Mouse (Mus musculus): Measurements from ENCODE around the gene Cit. TPM values are rescaled to one million over a fixed set of nuclear protein-coding genes. Genes with fewer than 3 reads are reported as not detected.

Gene Cit
- polyA plus RNA-seq, 1 experiment from 2014 or later = 25.3 TPM

DNA sequence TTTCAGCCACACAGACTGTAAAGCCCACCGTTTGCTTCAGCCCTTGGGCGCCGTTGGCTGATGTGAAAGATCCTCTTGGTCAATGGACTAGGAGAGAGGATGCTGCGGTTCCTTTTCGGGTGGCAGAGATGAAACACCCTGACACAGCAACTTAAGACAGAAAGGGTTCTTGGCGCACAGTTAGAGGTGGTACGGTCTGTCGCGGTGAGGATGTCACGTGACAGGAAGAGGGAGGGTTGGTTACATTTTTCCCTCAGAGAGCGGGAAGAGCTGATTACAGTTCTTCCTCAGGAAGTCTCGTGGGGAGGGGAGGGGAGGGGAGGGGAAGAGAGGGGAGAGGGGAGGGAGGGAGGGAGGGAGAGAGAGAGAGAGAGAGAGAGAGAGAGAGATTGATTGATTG is 192.7 kb downstream of the Cit start:
- Histone ChIP-seq H3K27me3 (ENCODE audit: control insufficient read depth, insufficient read depth, low read length) (no peaks in the 10 kb centered on the region), H3K27ac (replicated peaks; ENCODE audit: low read depth, low read length) (no peak overlapping the region), H3K36me3 (replicated peaks; ENCODE audit: control insufficient read depth, insufficient read depth, low read depth, low read length) (no peaks in the 10 kb centered on the region), H3K9ac (replicated peaks; ENCODE audit: low read length) (no peak overlapping the region), H3K9me3 (replicated peaks; ENCODE audit: control insufficient read depth, low read length) (no peaks in the 10 kb centered on the region), H3K4me2 (ENCODE audit: low read depth, low read length) (no peak overlapping the region), H3K4me3 (ENCODE audit: low read depth, low read length) (no peak overlapping the region), H3K4me1 (ENCODE audit: control insufficient read depth, insufficient read depth, low read length) (no peaks in the 10 kb centered on the region)
- DNase-seq (ENCODE audit: low spot score) (no peak), ATAC-seq (replicated peaks; ENCODE audit: insufficient number of reproducible peaks, low FRiP score, low TSS enrichment, low read depth) (no peak)
- 56% methylated on average over 11 of the region's 12 CpGs for WGBS

DNA sequence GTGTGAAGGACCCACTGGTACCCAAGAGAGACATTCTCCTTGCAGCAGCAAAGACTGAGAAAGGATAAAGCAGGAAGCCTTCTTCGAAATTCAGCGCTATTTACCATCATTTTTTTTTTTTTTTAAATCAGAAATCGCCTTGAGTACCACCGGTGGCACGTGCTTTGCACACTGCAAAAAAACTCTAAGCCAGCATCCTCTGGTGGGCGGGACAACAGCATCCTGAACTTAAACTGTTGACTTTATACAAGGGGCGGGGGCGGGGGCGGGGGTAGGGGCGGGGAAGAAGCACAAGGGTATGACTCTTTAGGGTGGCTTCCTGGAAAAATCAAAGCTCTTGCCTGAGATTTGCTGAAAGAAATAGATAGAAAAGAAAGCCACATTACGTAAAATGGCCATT is 194.6 kb downstream of the Cit start:
- Histone ChIP-seq H3K4me1 (ENCODE audit: control insufficient read depth, insufficient read depth, low read length) (no peaks in the 10 kb centered on the region), H3K27ac (replicated peaks; ENCODE audit: low read depth, low read length) (no peak overlapping the region), H3K9ac (replicated peaks; ENCODE audit: low read length) (no peak overlapping the region), H3K4me3 (ENCODE audit: low read depth, low read length) (no peak overlapping the region), H3K9me3 (replicated peaks; ENCODE audit: control insufficient read depth, low read length) (no peaks in the 10 kb centered on the region), H3K27me3 (ENCODE audit: control insufficient read depth, insufficient read depth, low read length) (no peaks in the 10 kb centered on the region), H3K36me3 (replicated peaks; ENCODE audit: control insufficient read depth, insufficient read depth, low read depth, low read length) (no peaks in the 10 kb centered on the region), H3K4me2 (ENCODE audit: low read depth, low read length) (no peak overlapping the region)
- ATAC-seq (replicated peaks; ENCODE audit: insufficient number of reproducible peaks, low FRiP score, low TSS enrichment, low read depth) = no peak
- 33% methylated on average over 11 of the region's 11 CpGs for WGBS
- DNase-seq (ENCODE audit: low spot score) = no peak

DNA sequence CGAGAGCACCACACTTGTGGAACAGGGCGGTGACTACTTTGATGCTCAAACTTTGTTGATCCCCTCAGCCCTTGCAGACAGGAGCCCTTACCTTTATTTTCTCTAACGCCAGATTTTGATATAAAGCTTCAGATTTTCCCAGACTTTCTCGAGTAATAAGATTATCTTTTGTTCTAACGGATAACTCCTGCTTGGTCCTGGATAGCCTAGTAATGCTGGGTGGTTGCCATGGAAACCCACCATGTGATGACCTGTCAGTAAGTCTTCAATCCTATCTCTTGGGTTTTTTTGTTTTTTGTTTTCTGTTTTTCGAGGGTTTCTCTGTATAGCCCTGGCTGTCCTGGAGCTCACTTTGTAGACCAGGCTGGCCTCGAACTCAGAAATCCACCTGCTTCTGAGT is 197.2 kb downstream of the Cit start:
- ATAC-seq (replicated peaks; ENCODE audit: insufficient number of reproducible peaks, low FRiP score, low TSS enrichment, low read depth) (no peak), DNase-seq (ENCODE audit: low spot score) (no peak)
- no peak overlapping the region for H3K4me2 ChIP-seq (ENCODE audit: low read depth, low read length)
- H3K4me3 ChIP-seq (ENCODE audit: low read depth, low read length) = no peak overlapping the region
- no peaks in the 10 kb centered on the region for H3K27me3 ChIP-seq (ENCODE audit: control insufficient read depth, insufficient read depth, low read length)
- no peak overlapping the region for H3K27ac ChIP-seq (replicated peaks; ENCODE audit: low read depth, low read length)
- no peak overlapping the region for H3K9ac ChIP-seq (replicated peaks; ENCODE audit: low read length)
- no peaks in the 10 kb centered on the region for H3K4me1 ChIP-seq (ENCODE audit: control insufficient read depth, insufficient read depth, low read length)
- H3K9me3 ChIP-seq (replicated peaks; ENCODE audit: control insufficient read depth, low read length) = no peaks in the 10 kb centered on the region
- WGBS = 80% methylated on average over 7 of the region's 7 CpGs
- no peaks in the 10 kb centered on the region for H3K36me3 ChIP-seq (replicated peaks; ENCODE audit: control insufficient read depth, insufficient read depth, low read depth, low read length)

- H3K36me3 ChIP-seq (replicated peaks; ENCODE audit: control insufficient read depth, insufficient read depth, low read depth, low read length) = no peaks in the 10 kb centered on the region
- no peaks in the 10 kb centered on the region for H3K4me1 ChIP-seq (ENCODE audit: control insufficient read depth, insufficient read depth, low read length)
- ATAC-seq (replicated peaks; ENCODE audit: insufficient number of reproducible peaks, low FRiP score, low TSS enrichment, low read depth) (no peak), DNase-seq (ENCODE audit: low spot score) (no peak)
- no peak overlapping the region for H3K27ac ChIP-seq (replicated peaks; ENCODE audit: low read depth, low read length)
- H3K4me2 ChIP-seq (ENCODE audit: low read depth, low read length) = no peak overlapping the region
- 83% methylated on average over 8 of the region's 8 CpGs for WGBS
- H3K9ac ChIP-seq (replicated peaks; ENCODE audit: low read length) = no peak overlapping the region
- no peaks in the 10 kb centered on the region for H3K27me3 ChIP-seq (ENCODE audit: control insufficient read depth, insufficient read depth, low read length)
- H3K9me3 ChIP-seq (replicated peaks; ENCODE audit: control insufficient read depth, low read length) = no peaks in the 10 kb centered on the region
- H3K4me3 ChIP-seq (ENCODE audit: low read depth, low read length) = no peak overlapping the region
Observed at GRCm38 (mm10) chr5:116045581-116045980, 200.5 kb downstream of the Cit start.

DNA sequence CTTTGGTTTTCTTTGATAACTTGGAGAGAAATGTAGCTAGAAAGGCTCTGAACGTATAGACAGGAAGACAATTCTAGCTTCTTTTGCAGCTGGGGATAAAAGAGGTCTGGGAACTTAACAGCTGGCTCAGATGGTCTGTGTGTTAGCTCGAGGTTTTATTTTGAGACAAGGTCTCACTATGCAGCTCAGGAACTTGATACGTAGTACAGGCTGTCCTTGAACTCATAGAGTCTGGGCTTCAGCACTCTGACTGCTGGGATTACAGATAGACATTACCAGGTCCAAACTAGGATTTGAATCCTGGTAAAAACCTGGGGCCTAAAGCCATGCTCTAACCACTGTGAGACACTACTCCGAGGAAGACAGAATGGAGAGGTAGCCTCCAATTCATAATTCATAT is 201.2 kb downstream of the Cit start:
- Histone ChIP-seq H3K4me1 (ENCODE audit: control insufficient read depth, insufficient read depth, low read length) (no peaks in the 10 kb centered on the region), H3K27me3 (ENCODE audit: control insufficient read depth, insufficient read depth, low read length) (no peaks in the 10 kb centered on the region), H3K36me3 (replicated peaks; ENCODE audit: control insufficient read depth, insufficient read depth, low read depth, low read length) (no peaks in the 10 kb centered on the region), H3K9ac (replicated peaks; ENCODE audit: low read length) (no peak overlapping the region), H3K9me3 (replicated peaks; ENCODE audit: control insufficient read depth, low read length) (no peaks in the 10 kb centered on the region), H3K27ac (replicated peaks; ENCODE audit: low read depth, low read length) (no peak overlapping the region), H3K4me2 (ENCODE audit: low read depth, low read length) (no peak overlapping the region), H3K4me3 (ENCODE audit: low read depth, low read length) (no peak overlapping the region)
- 79% methylated on average over 4 of the region's 4 CpGs for WGBS
- no peak for ATAC-seq (replicated peaks; ENCODE audit: insufficient number of reproducible peaks, low FRiP score, low TSS enrichment, low read depth)
- no peak for DNase-seq (ENCODE audit: low spot score)

GRCm38 (mm10) chr5:116048321-116048720 is 203.2 kb downstream of the Cit start:
- Histone ChIP-seq H3K4me2 (ENCODE audit: low read depth, low read length) (no peak overlapping the region), H3K4me1 (ENCODE audit: control insufficient read depth, insufficient read depth, low read length) (no peaks in the 10 kb centered on the region), H3K27me3 (ENCODE audit: control insufficient read depth, insufficient read depth, low read length) (no peaks in the 10 kb centered on the region), H3K36me3 (replicated peaks; ENCODE audit: control insufficient read depth, insufficient read depth, low read depth, low read length) (no peaks in the 10 kb centered on the region), H3K27ac (replicated peaks; ENCODE audit: low read depth, low read length) (no peak overlapping the region), H3K9ac (replicated peaks; ENCODE audit: low read length) (no peak overlapping the region), H3K9me3 (replicated peaks; ENCODE audit: control insufficient read depth, low read length) (no peaks in the 10 kb centered on the region), H3K4me3 (ENCODE audit: low read depth, low read length) (no peak overlapping the region)
- no peak for DNase-seq (ENCODE audit: low spot score)
- ATAC-seq (replicated peaks; ENCODE audit: insufficient number of reproducible peaks, low FRiP score, low TSS enrichment, low read depth) = no peak
- 90% methylated on average over 3 of the region's 3 CpGs for WGBS

DNA sequence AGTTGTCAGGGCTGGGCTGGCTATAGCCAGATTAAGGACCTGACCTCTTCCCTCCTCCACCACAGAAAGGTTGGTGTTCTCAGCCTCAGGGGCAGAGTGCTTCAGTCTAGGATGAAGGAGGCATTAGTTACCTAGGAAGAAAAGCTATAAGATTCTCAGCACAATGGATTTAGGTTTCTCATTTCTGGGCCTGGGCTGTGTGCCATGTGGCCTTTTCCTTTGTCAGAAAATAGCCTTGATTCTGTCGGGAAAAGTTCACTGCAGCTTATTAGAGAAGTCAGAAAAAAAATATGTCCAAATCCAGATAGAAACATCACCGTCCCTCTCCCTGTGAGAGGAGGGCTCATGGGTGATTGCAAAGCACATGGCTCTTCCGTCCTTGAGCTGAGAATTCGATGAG is 204.7 kb downstream of the Cit start:
- H3K9ac ChIP-seq (replicated peaks; ENCODE audit: low read length) = no peak overlapping the region
- DNase-seq (ENCODE audit: low spot score) = no peak
- no peak overlapping the region for H3K4me2 ChIP-seq (ENCODE audit: low read depth, low read length)
- no peaks in the 10 kb centered on the region for H3K9me3 ChIP-seq (replicated peaks; ENCODE audit: control insufficient read depth, low read length)
- H3K4me3 ChIP-seq (ENCODE audit: low read depth, low read length) = no peak overlapping the region
- no peaks in the 10 kb centered on the region for H3K27me3 ChIP-seq (ENCODE audit: control insufficient read depth, insufficient read depth, low read length)
- no peak for ATAC-seq (replicated peaks; ENCODE audit: insufficient number of reproducible peaks, low FRiP score, low TSS enrichment, low read depth)
- H3K27ac ChIP-seq (replicated peaks; ENCODE audit: low read depth, low read length) = no peak overlapping the region
- no peaks in the 10 kb centered on the region for H3K4me1 ChIP-seq (ENCODE audit: control insufficient read depth, insufficient read depth, low read length)
- WGBS = 86% methylated on average over 4 of the region's 4 CpGs
- no peaks in the 10 kb centered on the region for H3K36me3 ChIP-seq (replicated peaks; ENCODE audit: control insufficient read depth, insufficient read depth, low read depth, low read length)

DNA sequence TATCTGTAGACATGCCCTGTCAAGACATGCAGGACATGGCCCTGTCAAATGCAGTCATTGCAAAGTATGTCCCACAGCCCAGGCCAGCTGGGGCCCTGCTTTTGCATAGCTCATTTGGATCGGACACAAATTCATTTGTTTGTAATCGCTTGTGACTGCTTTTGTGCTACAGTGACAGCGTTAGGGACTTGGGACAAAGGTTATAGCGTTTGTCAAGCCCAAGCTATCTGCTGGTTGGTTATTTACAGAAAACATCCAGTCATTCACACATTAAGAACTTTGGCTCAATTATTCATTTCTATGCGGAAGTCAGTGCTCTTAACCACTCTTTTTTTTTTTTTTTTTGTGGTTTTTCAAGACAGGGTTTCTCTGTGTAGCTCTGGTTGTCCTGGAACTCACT is 207.1 kb downstream of the Cit start:
- H3K27me3 ChIP-seq (ENCODE audit: control insufficient read depth, insufficient read depth, low read length) = no peaks in the 10 kb centered on the region
- WGBS = 83% methylated on average over 5 of the region's 5 CpGs
- no peaks in the 10 kb centered on the region for H3K9me3 ChIP-seq (replicated peaks; ENCODE audit: control insufficient read depth, low read length)

GRCm38 (mm10) chr5:116052826-116053225 is 207.7 kb downstream of the Cit start:
- 50% methylated on average over 6 of the region's 6 CpGs for WGBS
- H3K9ac ChIP-seq (replicated peaks; ENCODE audit: low read length) = no peak overlapping the region

More for the DNA sequence above, 207.1 kb downstream of the Cit start:
- Histone ChIP-seq H3K4me1 (ENCODE audit: control insufficient read depth, insufficient read depth, low read length) (no peaks in the 10 kb centered on the region), H3K36me3 (replicated peaks; ENCODE audit: control insufficient read depth, insufficient read depth, low read depth, low read length) (no peaks in the 10 kb centered on the region), H3K27ac (replicated peaks; ENCODE audit: low read depth, low read length) (no peak overlapping the region), H3K9ac (replicated peaks; ENCODE audit: low read length) (no peak overlapping the region), H3K4me2 (ENCODE audit: low read depth, low read length) (no peak overlapping the region), H3K4me3 (ENCODE audit: low read depth, low read length) (no peak overlapping the region)
- ATAC-seq (replicated peaks; ENCODE audit: insufficient number of reproducible peaks, low FRiP score, low TSS enrichment, low read depth) (no peak), DNase-seq (ENCODE audit: low spot score) (no peak)

More at GRCm38 (mm10) chr5:116052826-116053225, 207.7 kb downstream of the Cit start:
- Histone ChIP-seq H3K4me2 (ENCODE audit: low read depth, low read length) (no peak overlapping the region), H3K36me3 (replicated peaks; ENCODE audit: control insufficient read depth, insufficient read depth, low read depth, low read length) (no peaks in the 10 kb centered on the region), H3K27me3 (ENCODE audit: control insufficient read depth, insufficient read depth, low read length) (no peaks in the 10 kb centered on the region), H3K9me3 (replicated peaks; ENCODE audit: control insufficient read depth, low read length) (no peaks in the 10 kb centered on the region), H3K4me1 (ENCODE audit: control insufficient read depth, insufficient read depth, low read length) (no peaks in the 10 kb centered on the region), H3K4me3 (ENCODE audit: low read depth, low read length) (no peak overlapping the region), H3K27ac (replicated peaks; ENCODE audit: low read depth, low read length) (no peak overlapping the region)
- DNase-seq (ENCODE audit: low spot score) (no peak), ATAC-seq (replicated peaks; ENCODE audit: insufficient number of reproducible peaks, low FRiP score, low TSS enrichment, low read depth) (no peak)
